Mouse (Mus musculus) ES-E14 (cell line): ENCODE results near the gene Unk. TPM values are rescaled to one million over a fixed set of nuclear protein-coding genes. Genes with fewer than 3 reads are reported as not detected.

Experiments
- DNase-seq: peaks from one replicate; pipeline ENCODE4 v3.0.0-alpha.2; 2013; ENCODE audit warnings: low read depth, low spot score
- H3K27ac ChIP-seq: 2 replicates; pipeline ENCODE4 v1.5.1; 2012; ENCODE audit warnings: low read depth, mild to moderate bottlenecking, low read length, moderate library complexity, mixed read lengths; ENCODE audit not compliant: poor library complexity, insufficient read depth, severe bottlenecking
- H3K36me3 ChIP-seq: 2 replicates; pipeline ENCODE4 v1.6.1; 2012; ENCODE audit warnings: mild to moderate bottlenecking, low read length, moderate library complexity, mixed read lengths; ENCODE audit not compliant: control insufficient read depth, poor library complexity, insufficient read depth, severe bottlenecking
- H3K4me1 ChIP-seq, 2 experiments: fragments of 150-350 bp in 1 of 2; sonication (generic) in 1 of 2; 2 replicates each; pipeline ENCODE4 v1.6.1; 2012; ENCODE audit warnings: low read length in 2 of 2, mild to moderate bottlenecking in 1 of 2, mixed read lengths in 1 of 2; ENCODE audit not compliant: control insufficient read depth in 2 of 2, insufficient read depth in 2 of 2, poor library complexity in 1 of 2
- H3K4me3 ChIP-seq, 2 experiments: fragments of 150-350 bp in 1 of 2; sonication (generic) in 1 of 2; 2 replicates each; pipeline ENCODE4 v1.5.1; 2012; ENCODE audit warnings: low read length in 2 of 2, low read depth in 1 of 2, mild to moderate bottlenecking in 1 of 2, mixed read lengths in 1 of 2; ENCODE audit not compliant: insufficient read depth in 1 of 2, poor library complexity in 1 of 2, severe bottlenecking in 1 of 2
- H3K9ac ChIP-seq: 2 replicates; pipeline ENCODE4 v1.6.1; 2012; ENCODE audit warnings: low read depth, mild to moderate bottlenecking, low read length, mixed read lengths; ENCODE audit not compliant: poor library complexity, insufficient read depth, severe bottlenecking
- H3K9me3 ChIP-seq: fragments of 150-350 bp; sonication (generic); 2 replicates; pipeline ENCODE4 v1.6.1; 2012; ENCODE audit warnings: low read depth, mild to moderate bottlenecking, low read length; ENCODE audit not compliant: control insufficient read depth, insufficient read depth
- CHD2 ChIP-seq: IDR thresholded peaks from 2 replicates; pipeline ENCODE4 v1.6.1; 2014; ENCODE audit warnings: mild to moderate bottlenecking, low read depth, low read length, inconsistent platforms
- HCFC1 ChIP-seq: IDR thresholded peaks from 2 replicates; pipeline ENCODE4 v1.6.1; 2012; ENCODE audit warnings: low read length, inconsistent platforms, borderline replicate concordance; ENCODE audit not compliant: insufficient read depth
- MAFK ChIP-seq: IDR thresholded peaks from 2 replicates; pipeline ENCODE4 v1.6.1; 2014; ENCODE audit warnings: mild to moderate bottlenecking, low read depth, low read length, inconsistent platforms; ENCODE audit not compliant: insufficient read depth
- ZC3H11A ChIP-seq: IDR thresholded peaks from 2 replicates; pipeline ENCODE4 v1.6.1; 2012; ENCODE audit warnings: low read depth, mild to moderate bottlenecking, inconsistent platforms, low read length, borderline replicate concordance
- ZNF384 ChIP-seq: IDR thresholded peaks from 2 replicates; pipeline ENCODE4 v1.6.1; 2012; ENCODE audit warnings: low read depth, low read length, inconsistent platforms
- in situ Hi-C, 2 experiments: fragments of 600-800 bp; cut with MboI; formaldehyde crosslinking; loops; one replicate each; pipeline ENCODE4 v1.15.1; 2025; ENCODE audit warnings: low sequenced_read_pairs in 2 of 2, inconsistent platforms in 1 of 2; ENCODE audit not compliant: unreplicated experiment in 2 of 2
- total RNA-seq: library from RNA; depleted of rRNA; stranded (reverse); fragments of 300-350 nt; gene quantifications from 2 replicates; pipeline ENCODE4 v1.2.3, GENCODE M21; 2012

The Unk gene
- total RNA-seq, 1 experiment, result 32.5 TPM

DNA sequence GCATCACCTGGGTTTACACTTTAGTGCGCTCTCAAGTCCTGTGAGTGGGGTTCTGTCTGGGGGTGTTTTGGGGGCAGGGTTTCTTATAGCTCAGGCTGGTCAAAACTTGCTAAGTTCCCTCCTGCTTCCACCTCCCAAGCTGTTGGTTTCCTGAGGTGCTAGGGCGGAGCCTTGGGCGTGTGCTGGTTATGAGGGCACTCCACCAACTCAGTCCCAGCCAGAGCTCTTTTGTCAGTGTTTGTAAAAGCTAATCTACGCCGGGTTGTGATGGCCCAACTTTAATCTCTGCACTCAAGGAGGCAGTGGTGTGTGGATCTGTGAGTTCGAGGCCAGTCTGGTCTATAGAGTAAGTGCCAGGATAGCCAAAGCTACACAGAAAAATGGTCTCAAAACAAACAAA, 54.0 kb downstream of the Unk start:
- TF ChIP-seq CHD2, result no peak
- in situ Hi-C loops, result no loop called here
- no peak overlapping the region for H3K27ac ChIP-seq

DNA sequence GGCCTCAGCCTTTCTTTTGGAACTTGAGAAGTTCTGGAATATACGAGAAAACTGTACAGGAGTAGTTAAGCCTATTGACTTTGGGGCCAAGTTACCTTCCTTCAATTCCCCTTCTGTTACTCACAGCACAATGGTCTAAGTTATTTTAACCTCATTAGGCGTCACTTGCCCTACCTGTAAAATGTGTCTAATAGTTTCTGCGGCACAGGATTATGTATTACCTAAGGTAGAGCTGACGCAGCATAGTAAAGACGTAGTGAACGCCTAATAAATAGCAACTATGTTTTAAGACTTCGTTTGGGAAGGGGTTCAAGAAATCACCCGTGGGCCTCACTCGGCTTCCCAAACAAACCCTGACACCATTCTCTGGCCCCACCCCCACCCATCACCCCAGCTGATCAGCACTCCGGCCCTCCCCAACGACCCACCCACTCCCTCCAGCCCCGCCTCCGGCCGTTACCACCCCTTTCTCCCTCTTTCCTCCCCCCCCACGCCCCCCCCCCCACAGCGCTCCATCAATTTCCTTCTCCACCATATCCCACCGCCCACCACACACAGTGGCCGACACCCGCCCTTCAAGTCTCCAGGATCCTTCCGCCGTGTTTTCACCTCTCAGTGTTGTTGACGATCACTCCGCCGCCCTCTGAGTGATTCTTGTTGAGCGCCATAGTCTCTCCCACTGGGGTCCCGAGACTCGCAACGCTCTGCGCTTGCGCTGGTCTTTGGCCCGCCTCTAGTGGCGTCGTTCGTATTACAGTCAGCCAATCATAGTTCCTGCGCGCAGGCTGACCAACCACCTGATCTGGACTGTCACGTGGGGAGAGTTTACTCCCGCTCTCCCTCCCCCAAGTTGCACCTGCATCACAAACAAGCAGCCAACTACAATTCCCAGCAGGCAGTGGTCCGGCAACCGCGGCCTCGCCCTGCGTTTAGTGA, 56.4 kb downstream of the Unk start, which contains the start of gene Wbp2:
Gene Wbp2, minus strand, starts transcription at position 738 of the 936 bp plus-strand sequence.
- H3K4me1 ChIP-seq, result peaks cover 4 to 12% of the 10 kb centered on the region in 2 experiments
- in situ Hi-C loops, result no loop called here
- H3K4me3 ChIP-seq, result peak within 1 kb of the TSS; percentile 73 to 77
- DNase-seq, result peak; percentile 99
- H3K9me3 ChIP-seq, result no peaks in the 10 kb centered on the region
- H3K9ac ChIP-seq, result peak within 1 kb of the TSS; percentile 78
- peaks cover 15% of the 10 kb centered on the region for H3K36me3 ChIP-seq
- TF ChIP-seq HCFC1 (peak; percentile 100), ZNF384 (no peak), CHD2 (peak; percentile 14; the same call in 1 of the 2 replicates), ZC3H11A (no peak), MAFK (0 out of 2 replicates have a peak, but pooled peaks have one; percentile 4)
- peak within 1 kb of the TSS; percentile 52 for H3K27ac ChIP-seq

More for the DNA sequence above, 54.0 kb downstream of the Unk start:
- Histone ChIP-seq H3K36me3 (peaks cover 32% of the 10 kb centered on the region), H3K9me3 (no peaks in the 10 kb centered on the region), H3K9ac (no peak overlapping the region), H3K4me3 (no peak overlapping the region), H3K4me1 (peaks cover 4 to 28% of the 10 kb centered on the region in 2 experiments)
- DNase-seq, result no peak

DNA sequence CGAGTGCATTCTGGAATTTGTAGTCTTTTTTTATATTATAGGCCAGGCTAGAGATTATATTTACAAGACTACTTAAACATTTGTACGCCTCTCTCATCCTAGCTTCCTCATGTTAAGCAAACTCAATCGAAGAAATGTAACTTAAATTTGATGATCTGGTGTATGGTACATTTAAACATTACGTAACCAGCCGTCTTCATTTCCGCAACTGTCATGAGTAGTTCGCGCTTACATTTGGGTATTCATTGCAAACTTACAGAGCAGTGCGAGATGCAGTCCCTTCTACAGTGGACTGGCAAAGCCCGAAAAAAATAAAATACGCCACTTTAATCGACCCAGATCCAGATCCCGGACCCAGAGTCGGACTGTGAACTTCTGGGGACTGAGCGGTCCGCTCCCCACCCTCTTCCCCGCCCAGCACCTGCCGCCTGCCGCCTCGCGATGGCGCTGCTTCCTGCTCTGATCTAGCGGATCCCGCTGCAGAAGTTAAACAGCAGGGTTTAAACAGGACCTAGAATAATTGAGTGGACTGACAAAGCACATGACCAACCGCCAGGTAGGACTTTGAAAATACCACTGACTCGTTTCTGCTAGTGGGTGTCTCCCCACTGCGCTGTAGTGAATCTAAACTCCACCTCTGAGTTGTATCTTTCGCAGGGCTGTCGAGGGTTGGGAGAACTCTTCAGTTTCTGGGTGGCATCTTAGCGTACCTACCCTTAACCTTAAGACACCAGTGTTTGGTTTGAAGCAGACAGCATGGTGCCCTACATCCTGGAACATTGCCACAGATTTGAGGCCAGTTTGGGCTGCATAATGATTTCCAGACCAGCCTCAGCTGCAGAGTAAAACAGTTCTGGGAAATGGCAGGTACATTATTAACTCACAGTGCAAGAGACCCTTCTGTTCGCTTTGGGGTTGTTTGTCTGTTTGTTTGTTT, 57.3 kb downstream of the Unk start:
- TF ChIP-seq CHD2 (no peak), ZC3H11A (0 out of 2 replicates have a peak, but pooled peaks have one; percentile 2)
- in situ Hi-C loops, result no loop called here
- peak; percentile 78 for DNase-seq
- Histone ChIP-seq H3K9me3 (no peaks in the 10 kb centered on the region), H3K27ac (peak overlapping the region; percentile 31; the same call in 1 of the 2 replicates), H3K4me3 (peak overlapping the region; percentile 73 to 77), H3K36me3 (peaks cover 10% of the 10 kb centered on the region), H3K9ac (peak overlapping the region; percentile 78), H3K4me1 (peaks cover 4 to 9% of the 10 kb centered on the region in 2 experiments)

DNA sequence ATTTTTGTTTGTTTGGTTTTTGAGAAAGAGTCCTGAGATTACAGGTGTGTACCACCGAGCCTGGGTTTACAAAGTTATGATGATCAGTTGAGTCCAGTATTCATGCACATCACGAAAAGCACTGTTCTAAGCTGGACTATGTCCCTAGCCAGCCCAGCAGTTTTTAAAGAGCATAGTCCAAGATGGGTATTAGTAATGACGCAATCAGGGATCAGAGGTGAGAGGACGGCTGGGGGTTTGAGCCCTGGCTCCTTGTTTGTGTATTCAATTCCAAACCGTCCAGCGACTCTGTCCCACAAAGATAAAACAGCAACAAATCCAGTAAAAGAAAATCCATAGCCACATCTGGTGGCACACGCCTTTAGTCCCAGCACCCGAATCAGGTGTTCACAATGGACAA, 58.1 kb downstream of the Unk start:
- H3K9me3 ChIP-seq, result no peaks in the 10 kb centered on the region
- no peak overlapping the region for H3K27ac ChIP-seq
- no peak overlapping the region for H3K9ac ChIP-seq
- in situ Hi-C loops, result no loop called here
- H3K36me3 ChIP-seq, result peaks cover 6% of the 10 kb centered on the region
- no peak for DNase-seq
- H3K4me1 ChIP-seq, result peaks cover 4 to 8% of the 10 kb centered on the region in 2 experiments
- TF ChIP-seq CHD2 (no peak), ZC3H11A (no peak)
- H3K4me3 ChIP-seq, result 0 out of 4 replicates have a peak overlapping the region, but pooled peaks of 1 of the 2 experiments have one; percentile 77
